Mouse (Mus musculus): ENCODE measurements around the gene Ccdc36. TPM values are rescaled to one million over a fixed set of nuclear protein-coding genes. Genes with fewer than 3 reads are reported as not detected.

Ccdc36 gene
- polyA plus RNA-seq, 1 experiment from 2014 or later = 1.6 TPM

DNA sequence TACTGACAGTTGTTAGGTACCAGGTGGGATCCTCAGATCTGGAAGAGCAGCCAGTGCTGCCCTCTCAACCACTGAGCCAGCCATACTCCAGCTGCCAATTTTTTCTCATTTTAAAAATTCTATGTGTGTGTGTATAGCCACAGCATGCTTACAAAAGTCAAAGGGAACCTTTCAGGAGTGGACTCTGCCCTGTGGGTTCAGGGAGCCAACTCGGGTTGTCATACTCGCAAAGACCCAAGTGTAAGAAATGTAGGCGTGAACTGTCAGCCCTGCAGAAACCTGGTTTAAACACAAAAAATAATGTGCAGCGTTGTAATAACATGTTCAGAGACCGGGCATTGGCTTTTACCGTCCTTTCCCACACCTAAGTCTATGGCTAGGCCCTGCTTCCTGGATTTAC is 34.1 kb downstream of the Ccdc36 start:
- no peaks in the 10 kb centered on the region for H3K27me3 ChIP-seq
- no peak overlapping the region for H3K4me3 ChIP-seq
- no peaks in the 10 kb centered on the region for H3K9me3 ChIP-seq
- 96% methylated on average over 6 of the region's 6 CpGs for WGBS
- no peaks in the 10 kb centered on the region for H3K4me1 ChIP-seq (replicated peaks)
- no peak overlapping the region for H3K27ac ChIP-seq (replicated peaks)
- H3K9ac ChIP-seq = no peak overlapping the region
- no peak overlapping the region for H3K4me2 ChIP-seq
- H3K36me3 ChIP-seq = peaks cover 39% of the 10 kb centered on the region
- ATAC-seq (ENCODE audit: low FRiP score, low read depth) = no peak

DNA sequence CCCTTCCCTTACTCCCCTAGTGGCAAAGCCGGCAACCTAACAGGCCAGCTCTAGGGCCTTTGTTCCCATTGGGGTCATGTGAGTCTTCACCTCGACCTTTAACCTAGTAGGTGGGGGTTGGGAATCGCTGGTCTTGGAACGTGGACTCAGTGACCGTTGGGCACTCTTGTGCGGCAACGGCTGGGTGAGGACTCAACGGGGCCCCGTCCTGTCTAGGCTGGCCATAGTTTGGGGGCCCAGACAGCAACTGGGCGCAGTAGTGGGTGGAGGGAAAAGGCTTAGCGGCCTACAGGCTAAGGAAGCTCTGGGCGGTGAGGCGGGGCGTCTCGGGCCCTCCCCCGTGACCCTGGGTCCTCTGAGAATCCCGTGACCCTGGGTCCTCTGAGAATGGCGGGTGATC is 35.6 kb downstream of the Ccdc36 start, which contains the start of gene 1700102P08Rik:
1700102P08Rik (plus strand) TSS at position 130 of the 400 bp plus-strand sequence.
- no peaks in the 10 kb centered on the region for H3K4me1 ChIP-seq (replicated peaks)
- no peak for ATAC-seq (ENCODE audit: low FRiP score, low read depth)
- peaks cover 54% of the 10 kb centered on the region for H3K36me3 ChIP-seq
- H3K9me3 ChIP-seq = no peaks in the 10 kb centered on the region
- H3K4me3 ChIP-seq = no peak within 1 kb of the TSS
- H3K4me2 ChIP-seq = no peak within 1 kb of the TSS
- no peak within 1 kb of the TSS for H3K27ac ChIP-seq (replicated peaks)
- H3K27me3 ChIP-seq = no peaks in the 10 kb centered on the region
- no peak within 1 kb of the TSS for H3K9ac ChIP-seq
- WGBS = 55% methylated on average over 18 of the region's 18 CpGs

DNA sequence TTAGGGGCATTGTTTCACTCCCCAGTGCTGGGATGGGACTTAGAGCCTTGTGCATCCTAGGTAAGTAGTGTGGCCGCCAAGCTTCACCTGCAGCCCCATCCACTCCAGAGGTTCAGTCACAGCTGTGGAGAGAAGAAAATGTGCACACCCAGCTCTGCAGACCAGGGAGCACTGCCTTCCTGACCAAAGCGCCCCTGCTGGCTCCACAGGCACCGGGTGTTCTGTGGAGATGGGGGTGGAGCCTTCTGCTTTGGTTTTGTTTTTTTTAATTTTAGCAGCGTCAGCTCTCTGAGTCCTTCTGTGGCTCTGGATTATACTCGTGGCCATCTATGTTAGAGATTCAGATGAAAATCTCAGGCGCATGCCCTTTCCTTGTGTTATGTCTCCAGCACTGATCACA is 39.1 kb downstream of the Ccdc36 start:
- no peak for ATAC-seq (ENCODE audit: low FRiP score, low read depth)
- peaks cover 85% of the 10 kb centered on the region for H3K36me3 ChIP-seq
- WGBS = 91% methylated on average over 6 of the region's 6 CpGs

DNA sequence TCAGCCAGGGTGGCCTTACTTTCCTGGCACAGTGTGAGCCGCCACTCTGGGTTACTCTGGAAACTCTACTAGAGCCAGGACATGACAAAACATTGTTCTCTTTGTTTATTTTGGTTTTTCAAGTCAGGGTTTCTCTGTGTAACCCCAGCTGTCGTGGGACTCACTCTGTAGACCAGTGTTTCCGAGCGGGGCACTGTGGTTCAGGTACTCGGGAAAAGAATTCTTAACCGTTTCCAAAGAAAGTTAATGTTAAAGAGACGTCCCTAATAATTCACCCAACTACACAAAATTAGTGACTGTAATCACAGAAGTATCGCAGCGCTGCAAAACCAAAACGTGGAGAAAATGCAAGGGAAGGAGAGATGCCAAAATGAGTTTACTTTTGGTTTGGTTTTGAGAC is 39.7 kb downstream of the Ccdc36 start:
- Histone ChIP-seq H3K36me3 (peaks cover 87% of the 10 kb centered on the region), H3K27me3 (no peaks in the 10 kb centered on the region), H3K4me2 (no peak overlapping the region), H3K9me3 (no peaks in the 10 kb centered on the region), H3K4me3 (no peak overlapping the region), H3K4me1 (replicated peaks) (no peaks in the 10 kb centered on the region), H3K9ac (no peak overlapping the region), H3K27ac (replicated peaks) (no peak overlapping the region)
- ATAC-seq (ENCODE audit: low FRiP score, low read depth) = no peak
- whole genome bisulfite sequencing = 84% methylated on average over 10 of the region's 10 CpGs

More for the DNA sequence above, 39.1 kb downstream of the Ccdc36 start:
- H3K4me1 ChIP-seq (replicated peaks) = no peaks in the 10 kb centered on the region
- no peak overlapping the region for H3K4me3 ChIP-seq
- H3K9ac ChIP-seq = no peak overlapping the region
- no peak overlapping the region for H3K4me2 ChIP-seq
- H3K27me3 ChIP-seq = no peaks in the 10 kb centered on the region
- no peaks in the 10 kb centered on the region for H3K9me3 ChIP-seq
- no peak overlapping the region for H3K27ac ChIP-seq (replicated peaks)

DNA sequence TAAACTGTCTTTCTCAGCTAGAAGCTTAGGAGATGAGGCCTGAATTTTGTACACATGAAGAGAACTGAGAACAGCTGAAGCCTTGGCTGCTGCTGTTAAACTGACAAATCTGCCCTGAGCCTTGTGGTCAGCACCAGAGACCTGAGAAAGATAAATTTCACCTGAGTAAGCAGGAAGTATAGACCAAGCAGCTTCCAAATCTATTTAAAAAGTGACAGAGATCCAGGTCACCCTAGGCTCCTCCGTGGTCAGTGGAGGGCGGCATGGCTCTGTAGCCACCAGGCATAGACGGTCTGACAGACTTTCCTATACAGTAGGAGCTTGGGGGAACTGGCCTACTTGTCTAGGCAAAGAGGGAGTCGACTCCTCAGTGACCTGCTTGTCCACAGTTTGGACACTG is 41.5 kb downstream of the Ccdc36 start:
- Histone ChIP-seq H3K27ac (replicated peaks) (no peak overlapping the region), H3K4me2 (no peak overlapping the region), H3K9me3 (no peaks in the 10 kb centered on the region), H3K4me3 (no peak overlapping the region), H3K36me3 (peaks cover 86% of the 10 kb centered on the region), H3K27me3 (no peaks in the 10 kb centered on the region), H3K4me1 (replicated peaks) (no peaks in the 10 kb centered on the region), H3K9ac (no peak overlapping the region)
- ATAC-seq (ENCODE audit: low FRiP score, low read depth) = no peak
- 89% methylated on average over 4 of the region's 4 CpGs for WGBS

DNA sequence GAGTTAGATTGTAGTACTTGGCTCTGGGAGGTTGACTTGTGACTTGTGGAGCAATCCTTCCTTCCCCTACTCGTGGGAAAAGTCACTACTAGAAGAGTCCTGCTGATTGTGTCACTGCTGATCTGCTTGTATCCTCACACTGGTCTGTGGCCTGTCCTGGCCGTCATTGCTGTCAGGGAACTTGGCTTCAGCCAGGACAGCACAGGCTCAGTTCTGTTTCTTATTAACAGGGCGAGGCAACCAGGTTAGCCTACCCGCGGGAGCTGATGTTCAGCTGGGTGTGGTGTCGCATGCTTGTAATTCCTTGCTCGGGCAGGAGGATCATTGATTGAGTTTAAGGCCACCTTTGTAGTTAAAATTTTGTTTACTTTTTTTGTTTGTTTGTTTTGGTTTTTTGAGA is 43.3 kb downstream of the Ccdc36 start:
- Histone ChIP-seq H3K27me3 (no peaks in the 10 kb centered on the region), H3K4me1 (replicated peaks) (no peaks in the 10 kb centered on the region), H3K36me3 (peaks cover 90% of the 10 kb centered on the region), H3K9me3 (no peaks in the 10 kb centered on the region), H3K4me3 (no peak overlapping the region), H3K9ac (no peak overlapping the region), H3K27ac (replicated peaks) (no peak overlapping the region), H3K4me2 (no peak overlapping the region)
- WGBS = 88% methylated on average over 7 of the region's 7 CpGs
- ATAC-seq (ENCODE audit: low FRiP score, low read depth) = no peak

DNA sequence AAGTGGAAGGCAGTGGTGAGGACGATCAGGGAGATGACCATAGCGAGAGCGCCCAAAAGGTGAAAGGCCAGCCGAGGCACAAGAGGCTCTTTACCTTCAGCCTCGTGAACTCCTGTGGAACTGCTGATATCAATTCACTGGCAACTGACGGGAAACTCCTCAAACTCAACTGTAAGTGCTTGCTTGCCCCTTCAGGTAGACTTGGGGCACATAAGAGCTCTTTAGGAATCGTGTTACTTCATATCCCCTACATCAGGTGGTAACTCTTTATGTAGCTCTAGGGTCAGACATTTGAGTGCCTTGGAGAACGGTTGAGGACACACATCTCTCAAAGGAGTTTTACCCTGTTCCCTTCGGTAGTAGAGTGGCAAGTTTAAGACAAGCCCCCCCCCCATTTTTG is 46.9 kb downstream of the Ccdc36 start:
- no peaks in the 10 kb centered on the region for H3K4me1 ChIP-seq (replicated peaks)
- ATAC-seq (ENCODE audit: low FRiP score, low read depth) = no peak
- no peaks in the 10 kb centered on the region for H3K27me3 ChIP-seq
- H3K27ac ChIP-seq (replicated peaks) = no peak overlapping the region
- no peak overlapping the region for H3K9ac ChIP-seq
- WGBS = 98% methylated on average over 9 of the region's 9 CpGs
- H3K4me3 ChIP-seq = no peak overlapping the region
- peaks cover 85% of the 10 kb centered on the region for H3K36me3 ChIP-seq
- H3K9me3 ChIP-seq = no peaks in the 10 kb centered on the region
- no peak overlapping the region for H3K4me2 ChIP-seq

DNA sequence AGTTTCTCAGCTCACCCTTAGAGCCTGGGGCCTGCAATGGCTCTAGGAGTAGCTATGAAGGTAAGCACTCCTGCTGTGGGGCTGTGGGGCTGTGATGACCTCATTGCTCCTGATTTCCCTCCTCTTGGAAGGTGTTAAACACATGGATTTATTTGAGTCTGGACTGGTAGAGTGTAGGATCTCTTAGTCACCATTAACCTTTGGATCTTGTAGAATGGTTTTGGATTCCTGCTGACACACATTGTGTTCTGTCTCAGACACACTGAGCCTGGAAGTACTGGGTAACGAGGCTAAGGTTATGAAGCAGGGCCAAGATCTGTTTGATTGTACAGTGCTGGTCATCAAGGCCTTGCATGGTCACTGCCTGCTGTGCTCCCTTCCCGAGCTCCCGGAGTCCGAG is 49.0 kb downstream of the Ccdc36 start:
- H3K4me2 ChIP-seq = no peak overlapping the region
- H3K4me3 ChIP-seq = no peak overlapping the region
- no peak overlapping the region for H3K27ac ChIP-seq (replicated peaks)
- H3K36me3 ChIP-seq = peaks cover 85% of the 10 kb centered on the region
- no peaks in the 10 kb centered on the region for H3K4me1 ChIP-seq (replicated peaks)
- no peaks in the 10 kb centered on the region for H3K27me3 ChIP-seq
- 92% methylated on average over 4 of the region's 4 CpGs for WGBS
- no peaks in the 10 kb centered on the region for H3K9me3 ChIP-seq
- no peak overlapping the region for H3K9ac ChIP-seq
- no peak for ATAC-seq (ENCODE audit: low FRiP score, low read depth)

DNA sequence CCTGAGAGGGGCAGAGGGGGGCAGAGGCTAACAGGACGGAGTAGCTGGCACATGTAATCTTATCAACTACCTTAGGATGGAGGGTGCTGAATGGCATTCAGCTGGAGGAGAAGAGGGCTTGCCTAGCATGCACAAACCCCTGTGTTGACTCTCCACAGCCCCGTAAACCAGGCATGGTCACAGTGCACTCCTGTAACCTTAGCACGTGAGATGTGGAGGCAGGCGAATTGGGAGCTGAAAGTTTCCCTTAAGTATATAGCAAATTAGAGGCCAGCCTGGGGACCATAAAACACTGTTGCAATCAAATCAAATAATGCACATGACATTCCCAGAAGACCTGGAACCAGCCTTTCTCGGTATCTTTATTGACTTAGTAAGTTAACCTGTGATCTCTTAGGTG is 49.5 kb downstream of the Ccdc36 start:
- H3K27ac ChIP-seq (replicated peaks) = no peak overlapping the region
- WGBS = 90% methylated on average over 5 of the region's 5 CpGs
- H3K4me1 ChIP-seq (replicated peaks) = no peaks in the 10 kb centered on the region
- H3K9me3 ChIP-seq = no peaks in the 10 kb centered on the region
- H3K4me2 ChIP-seq = no peak overlapping the region
- H3K27me3 ChIP-seq = no peaks in the 10 kb centered on the region
- no peak overlapping the region for H3K4me3 ChIP-seq
- no peak overlapping the region for H3K9ac ChIP-seq
- peaks cover 85% of the 10 kb centered on the region for H3K36me3 ChIP-seq
- ATAC-seq (ENCODE audit: low FRiP score, low read depth) = no peak

DNA sequence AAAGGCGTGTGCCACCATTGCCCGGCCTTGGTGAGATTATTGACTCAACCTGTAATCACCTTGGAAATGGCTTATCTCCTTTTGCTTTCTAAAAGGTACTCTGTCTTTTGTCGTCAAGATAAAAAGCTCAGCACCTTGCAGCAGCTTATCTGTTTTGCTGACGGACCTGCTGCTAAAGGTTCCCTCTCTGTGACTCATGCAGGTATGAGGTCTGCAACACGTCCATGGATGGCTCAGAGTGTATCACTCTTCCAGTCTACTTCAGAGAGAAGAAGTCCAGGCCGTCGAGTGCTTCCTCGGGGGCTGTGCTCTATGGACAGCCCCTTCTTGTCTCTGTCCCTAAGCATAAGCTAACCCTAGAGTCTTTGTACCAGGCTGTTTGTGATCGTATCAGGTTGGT is 50.0 kb downstream of the Ccdc36 start:
- WGBS = 96% methylated on average over 9 of the region's 9 CpGs
- no peak for ATAC-seq (ENCODE audit: low FRiP score, low read depth)
- Histone ChIP-seq H3K9me3 (no peaks in the 10 kb centered on the region), H3K9ac (no peak overlapping the region), H3K27ac (replicated peaks) (no peak overlapping the region), H3K27me3 (no peaks in the 10 kb centered on the region), H3K4me2 (no peak overlapping the region), H3K4me3 (no peak overlapping the region), H3K4me1 (replicated peaks) (no peaks in the 10 kb centered on the region), H3K36me3 (peaks cover 85% of the 10 kb centered on the region)

Other genes starting within 250 kb of the Ccdc36 start
- 10.0 and 10.2 TPM in 2 replicates for gene Bsn, start 238.1 kb downstream of the Ccdc36 start, polyA plus RNA-seq (2015; fragmentation: Nextera tagmentation; extraction: Ambion mirVana)
- 73.8 and 86.0 TPM in 2 replicates for gene Dag1, start 164.5 kb downstream of the Ccdc36 start, polyA plus RNA-seq (2015; fragmentation: Nextera tagmentation; extraction: Ambion mirVana)
- gene Nicn1, start 138.1 kb downstream of the Ccdc36 start, polyA plus RNA-seq (2015; fragmentation: Nextera tagmentation; extraction: Ambion mirVana) = 130 and 134 TPM in 2 replicates
- 27.0 and 28.3 TPM in 2 replicates for gene Amt, start 131.6 kb downstream of the Ccdc36 start, polyA plus RNA-seq (2015; fragmentation: Nextera tagmentation; extraction: Ambion mirVana)
- 275 and 287 TPM in 2 replicates for gene Rhoa, start 122.4 kb downstream of the Ccdc36 start, polyA plus RNA-seq (2015; fragmentation: Nextera tagmentation; extraction: Ambion mirVana)
- gene Tcta, start 122.3 kb downstream of the Ccdc36 start, polyA plus RNA-seq (2015; fragmentation: Nextera tagmentation; extraction: Ambion mirVana) = 52.7 and 53.0 TPM in 2 replicates
- gene Gpx1, start 89.6 kb downstream of the Ccdc36 start, polyA plus RNA-seq (2015; fragmentation: Nextera tagmentation; extraction: Ambion mirVana) = 444 and 458 TPM in 2 replicates
- 123 and 125 TPM in 2 replicates for gene Usp4, start 80.6 kb downstream of the Ccdc36 start, polyA plus RNA-seq (2015; fragmentation: Nextera tagmentation; extraction: Ambion mirVana)
- gene 1700102P08Rik, start 35.7 kb downstream of the Ccdc36 start, polyA plus RNA-seq (2015; fragmentation: Nextera tagmentation; extraction: Ambion mirVana) = 1.5 and 2.3 TPM in 2 replicates
- not detected in 2 replicates for gene BC048562, start 8.0 kb upstream of the Ccdc36 start, polyA plus RNA-seq (2015; fragmentation: Nextera tagmentation; extraction: Ambion mirVana)
- 57.5 and 63.4 TPM in 2 replicates for gene Ccdc71, start 32.0 kb upstream of the Ccdc36 start, polyA plus RNA-seq (2015; fragmentation: Nextera tagmentation; extraction: Ambion mirVana)
- 67.5 and 70.8 TPM in 2 replicates for gene Klhdc8b, start 33.1 kb upstream of the Ccdc36 start, polyA plus RNA-seq (2015; fragmentation: Nextera tagmentation; extraction: Ambion mirVana)
- gene Lamb2, start 51.3 kb upstream of the Ccdc36 start, polyA plus RNA-seq (2015; fragmentation: Nextera tagmentation; extraction: Ambion mirVana) = 24.1 and 25.1 TPM in 2 replicates
- gene Usp19, start 62.1 kb upstream of the Ccdc36 start, polyA plus RNA-seq (2015; fragmentation: Nextera tagmentation; extraction: Ambion mirVana) = 76.5 and 80.8 TPM in 2 replicates
- 62.8 and 63.8 TPM in 2 replicates for gene Qars, start 79.2 kb upstream of the Ccdc36 start, polyA plus RNA-seq (2015; fragmentation: Nextera tagmentation; extraction: Ambion mirVana)
- 118 and 127 TPM in 2 replicates for gene Qrich1, start 88.3 kb upstream of the Ccdc36 start, polyA plus RNA-seq (2015; fragmentation: Nextera tagmentation; extraction: Ambion mirVana)
- gene Impdh2, start 131.8 kb upstream of the Ccdc36 start, polyA plus RNA-seq (2015; fragmentation: Nextera tagmentation; extraction: Ambion mirVana) = 109 and 111 TPM in 2 replicates
- gene Ndufaf3, start 138.9 kb upstream of the Ccdc36 start, polyA plus RNA-seq (2015; fragmentation: Nextera tagmentation; extraction: Ambion mirVana) = 73.4 and 78.5 TPM in 2 replicates
- 304 and 323 TPM in 2 replicates for gene Dalrd3, start 141.4 kb upstream of the Ccdc36 start, polyA plus RNA-seq (2015; fragmentation: Nextera tagmentation; extraction: Ambion mirVana)
- 308 and 313 TPM in 2 replicates for gene Wdr6, start 150.3 kb upstream of the Ccdc36 start, polyA plus RNA-seq (2015; fragmentation: Nextera tagmentation; extraction: Ambion mirVana)
- 34.9 and 35.1 TPM in 2 replicates for gene P4htm, start 169.2 kb upstream of the Ccdc36 start, polyA plus RNA-seq (2015; fragmentation: Nextera tagmentation; extraction: Ambion mirVana)
- 43.0 and 48.1 TPM in 2 replicates for gene Arih2, start 220.9 kb upstream of the Ccdc36 start, polyA plus RNA-seq (2015; fragmentation: Nextera tagmentation; extraction: Ambion mirVana)
- 43.3 and 47.7 TPM in 2 replicates for gene Slc25a20, start 233.6 kb upstream of the Ccdc36 start, polyA plus RNA-seq (2015; fragmentation: Nextera tagmentation; extraction: Ambion mirVana)

Data from hindbrain, embryonic 15.5 days (tissue).